Mouse (Mus musculus) E14TG2a.4 (cell line): ENCODE measurements around the gene Usp15.

ENCODE experiments used
- CTCF ChIP-seq: conservative IDR thresholded peaks from 2 replicates; pipeline ENCODE4 v1.5.1; 2014; ENCODE audit warnings: low read length
- NANOG ChIP-seq: IDR thresholded peaks from 2 replicates; pipeline ENCODE4 v1.6.1; 2014; ENCODE audit warnings: borderline replicate concordance, low read length, mixed read lengths

DNA sequence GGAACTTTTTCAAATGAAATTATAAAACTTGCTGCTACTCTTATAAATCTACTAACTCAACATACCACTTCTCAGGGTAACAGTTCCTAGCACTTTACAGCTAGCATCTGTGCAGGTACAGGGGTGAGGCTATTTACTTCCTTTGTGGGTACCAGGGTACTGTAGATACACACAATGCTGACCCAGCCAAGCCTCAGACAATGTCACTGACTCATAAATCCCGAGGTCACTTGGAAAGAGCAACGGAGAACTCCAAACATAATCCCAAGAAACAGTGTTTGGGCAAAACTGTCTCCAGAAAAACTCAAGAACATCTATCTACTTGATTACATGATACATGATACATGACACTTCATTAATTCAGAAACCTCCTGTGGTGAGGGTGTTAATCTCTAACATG is 43.5 kb downstream of the Usp15 start:
- TF ChIP-seq CTCF = no peak
- TF ChIP-seq NANOG = no peak
